Mouse (Mus musculus): ENCODE data around the gene Hes2.

The Hes2 gene

GRCm38 (mm10) chr4:152158585-152159284, at the start of gene Hes2:
Gene Hes2, plus strand, starts transcription at chr4:152158867.
- no peak for DNase-seq

DNA sequence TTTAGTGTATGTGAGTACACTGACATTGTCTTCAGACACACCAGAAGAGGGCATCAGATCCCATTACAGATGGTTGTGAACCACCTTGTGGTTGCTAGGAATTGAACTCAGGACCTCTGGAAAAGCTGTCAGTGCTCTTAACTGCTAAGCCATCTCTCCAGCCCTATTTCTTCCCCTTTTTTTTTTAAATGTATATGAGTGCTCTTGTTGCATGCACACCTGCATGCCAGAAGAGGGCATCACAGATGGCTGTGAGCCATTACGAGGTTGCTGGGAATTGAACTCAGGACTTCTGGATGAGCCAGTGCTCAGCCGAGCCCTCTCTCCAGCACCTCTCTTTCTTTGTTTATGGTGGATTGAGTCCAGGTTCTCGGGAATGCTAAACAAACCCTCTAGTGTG, 49.2 kb upstream of the Hes2 start:
- DNase-seq: no peak

GRCm38 (mm10) chr4:152110689-152111088, 48.0 kb upstream of the Hes2 start:
- DNase-seq: no peak

GRCm38 (mm10) chr4:152112329-152112728, 46.3 kb upstream of the Hes2 start:
- DNase-seq: no peak

- no peak for DNase-seq
Measured at GRCm38 (mm10) chr4:152114080-152114479, 44.6 kb upstream of the Hes2 start.

DNA sequence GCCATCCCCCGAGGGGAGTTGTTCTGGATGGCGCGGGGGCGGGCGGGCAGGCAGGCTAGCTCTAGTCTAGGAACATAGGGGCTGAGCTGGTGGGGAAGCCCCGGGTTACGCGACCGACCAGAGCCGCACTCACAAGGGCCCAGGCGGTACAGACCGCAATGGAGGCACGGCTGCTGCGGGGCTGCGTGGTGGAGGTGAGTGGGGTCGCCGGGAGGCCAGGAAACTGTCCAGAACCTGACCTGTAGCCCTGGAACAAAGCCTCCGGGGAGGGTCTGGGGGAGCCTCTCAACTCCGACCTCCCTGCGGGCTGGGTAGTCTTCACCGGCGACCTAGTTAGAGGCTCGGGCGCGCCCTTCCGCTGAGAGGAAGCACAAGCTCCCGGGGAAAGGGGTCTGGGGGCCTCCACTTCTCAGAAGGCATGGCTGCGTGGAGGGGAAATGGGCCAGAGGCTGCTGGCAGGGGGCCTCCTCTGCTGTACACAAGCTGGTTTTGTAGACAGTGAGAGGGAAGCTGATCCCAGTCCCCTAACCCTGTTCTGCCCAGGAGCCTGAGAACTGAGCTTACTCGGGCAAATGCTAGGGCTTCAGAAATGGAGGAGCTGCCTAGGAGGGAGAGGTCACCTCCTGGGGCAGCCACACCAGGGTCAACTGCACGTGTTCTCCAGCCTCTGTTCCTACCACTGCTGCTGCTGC, 42.6 kb upstream of the Hes2 start, which contains the start of gene Tnfrsf25:
TSS of gene Tnfrsf25 (plus strand) at position 14 of the 692 bp plus-strand sequence.
- no peak for DNase-seq

DNA sequence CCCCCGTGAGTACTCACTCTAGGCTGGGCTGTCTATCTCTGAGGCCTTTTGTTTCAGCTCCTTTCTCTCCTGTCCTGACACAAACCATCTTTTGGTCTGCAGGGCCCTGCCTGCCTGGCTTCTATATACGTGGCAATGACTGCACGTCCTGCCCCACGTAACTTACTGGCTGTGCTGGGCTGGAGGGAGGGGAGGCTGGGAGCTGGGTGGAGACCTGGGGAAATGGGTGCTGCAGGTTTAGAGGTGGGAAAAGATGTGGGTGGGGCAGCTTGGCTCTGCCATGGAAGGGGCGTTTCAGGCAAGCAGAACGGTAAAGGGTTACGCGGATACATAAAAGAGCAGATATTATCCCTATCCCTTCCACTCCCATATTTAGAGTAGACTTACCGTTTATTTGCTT, 41.1 kb upstream of the Hes2 start:
- DNase-seq: no peak

DNA sequence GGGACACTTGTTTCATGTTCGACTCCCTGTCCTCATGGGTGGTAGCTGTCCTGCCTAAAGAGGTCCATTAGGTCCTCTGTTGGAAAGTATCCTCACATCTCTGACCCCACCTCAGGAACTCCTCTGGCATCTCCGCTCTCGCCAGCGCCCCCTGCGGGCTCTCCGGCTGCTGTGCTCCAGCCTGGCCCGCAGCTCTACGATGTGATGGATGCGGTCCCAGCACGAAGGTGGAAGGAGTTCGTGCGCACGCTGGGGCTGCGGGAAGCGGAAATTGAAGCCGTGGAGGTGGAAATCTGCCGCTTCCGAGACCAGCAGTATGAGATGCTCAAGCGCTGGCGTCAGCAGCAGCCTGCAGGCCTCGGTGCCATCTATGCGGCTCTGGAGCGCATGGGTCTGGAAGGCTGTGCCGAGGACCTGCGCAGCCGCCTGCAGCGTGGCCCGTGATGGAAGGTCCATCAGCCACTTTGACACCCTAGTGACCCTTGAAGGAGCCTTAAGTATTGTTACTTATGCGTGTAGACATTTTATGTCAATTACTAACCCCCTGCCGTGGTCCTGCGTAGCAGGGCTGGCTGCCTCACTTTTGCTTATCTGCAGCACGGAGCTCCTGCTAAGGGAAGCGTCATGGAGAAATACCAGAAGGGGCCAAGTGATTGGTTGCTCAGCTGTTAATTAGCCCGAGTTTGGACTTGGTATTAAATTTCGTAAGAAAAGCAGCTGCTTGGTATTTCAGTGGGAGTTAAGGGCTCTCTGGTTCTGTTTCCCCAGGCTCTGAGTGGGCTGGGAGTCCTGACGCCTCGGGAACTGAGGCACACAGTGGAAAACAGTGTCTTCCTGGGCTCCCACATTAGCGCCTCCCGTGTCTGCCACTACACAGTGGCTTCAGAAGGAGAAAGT, 39.0 kb upstream of the Hes2 start:
- no peak for DNase-seq

DNA sequence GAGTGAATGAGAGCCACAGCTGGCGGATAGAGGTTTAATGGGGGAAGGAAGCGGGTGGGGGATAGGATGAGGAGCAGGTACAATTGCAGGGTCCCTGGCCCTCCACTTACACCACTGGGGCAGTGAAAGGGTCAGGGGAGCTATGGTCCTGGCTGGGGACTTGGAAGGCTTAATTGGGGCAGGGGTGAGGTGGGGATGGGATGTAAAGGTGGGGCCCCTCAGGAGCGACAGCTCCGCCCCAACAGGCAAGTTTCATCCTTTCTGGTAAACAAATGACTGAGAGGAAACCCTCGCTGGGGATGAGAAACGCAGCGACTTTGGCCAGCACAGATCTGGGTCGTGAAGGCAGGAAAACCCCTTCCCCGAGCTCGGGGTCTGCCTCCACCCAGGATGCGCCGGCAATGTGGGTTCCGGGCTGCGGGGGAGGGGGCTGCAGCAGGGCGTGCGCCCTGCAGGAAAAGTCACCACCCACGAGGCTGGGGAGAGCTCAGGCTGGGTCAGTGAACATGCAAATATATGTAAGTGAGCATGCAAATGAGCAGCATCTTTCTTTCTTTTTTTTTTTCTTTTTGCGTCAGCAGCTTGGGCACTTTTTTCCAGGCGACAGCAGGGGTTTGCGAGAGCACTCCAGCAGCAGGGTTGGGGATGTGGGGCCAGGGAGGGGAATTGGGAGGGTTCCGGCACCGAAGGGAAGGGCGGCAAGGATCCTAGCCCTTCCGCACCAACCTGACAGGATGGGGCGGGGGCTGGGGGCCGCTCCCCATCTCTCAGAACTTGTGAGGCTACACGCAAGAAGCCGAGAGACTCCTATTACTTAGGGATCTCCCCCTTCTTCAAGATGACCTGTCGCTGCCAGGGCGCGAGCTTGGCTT, 38.1 kb upstream of the Hes2 start:
- DNase-seq: no peak

DNA sequence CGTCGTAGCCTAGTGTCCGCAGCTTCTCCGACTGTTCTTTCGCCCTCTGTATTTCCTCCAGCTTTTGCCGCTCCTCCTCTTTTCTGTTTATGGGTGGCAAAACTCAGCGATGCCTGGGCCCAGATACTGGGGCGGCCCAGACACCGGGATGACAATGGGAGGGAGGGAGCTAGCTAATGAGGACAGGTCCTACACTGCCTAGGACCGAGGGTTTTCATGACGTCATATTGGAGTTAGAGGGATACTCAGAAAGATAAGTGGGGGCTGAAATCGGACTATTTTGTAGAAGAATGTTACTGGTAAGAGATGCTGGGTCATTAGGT, 37.5 kb upstream of the Hes2 start:
- DNase-seq: no peak

GRCm38 (mm10) chr4:152124361-152124961, 34.2 kb upstream of the Hes2 start:
- DNase-seq: no peak

DNA sequence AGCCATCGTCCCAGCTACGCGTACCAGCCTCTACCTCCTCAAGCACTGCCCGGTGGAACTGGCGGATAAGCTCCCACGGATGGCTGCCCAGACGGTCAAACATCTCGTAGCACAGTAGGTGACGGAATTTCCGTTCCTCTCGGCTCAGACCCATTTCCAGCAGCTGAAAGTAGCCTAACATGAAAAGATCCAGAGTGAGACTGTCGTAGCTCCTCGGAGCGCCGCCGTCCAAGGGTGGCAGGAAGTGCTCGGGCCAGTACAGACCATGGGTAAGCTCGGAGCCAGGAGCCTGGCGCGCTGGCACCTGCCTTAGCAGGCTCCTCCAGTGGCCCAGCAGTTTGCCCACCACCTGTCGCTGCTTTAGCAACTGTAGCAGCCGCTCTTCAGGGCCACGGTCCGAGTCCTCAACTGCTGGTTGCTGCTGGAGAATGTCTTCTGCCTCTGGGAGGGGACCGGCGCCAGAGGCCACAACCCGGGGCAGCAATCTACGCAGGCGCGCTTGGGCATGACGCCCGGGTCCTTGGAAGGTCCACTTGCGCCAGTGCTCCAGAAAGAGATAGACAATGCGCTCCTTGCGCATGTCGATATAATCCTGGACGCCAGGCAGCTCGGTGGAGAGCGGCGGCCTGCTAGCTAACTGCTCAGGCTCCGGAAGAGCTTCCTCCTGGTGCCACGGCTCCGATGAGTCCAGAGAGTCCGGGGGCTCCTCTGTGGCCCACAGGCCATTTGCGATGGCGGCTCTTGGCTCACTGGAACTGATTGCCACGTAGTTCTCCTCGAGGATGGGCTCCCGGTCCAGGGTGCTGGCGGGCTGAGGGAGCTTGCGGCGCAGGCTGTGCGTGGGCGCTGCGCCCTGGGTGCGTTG, 33.3 kb upstream of the Hes2 start:
- peak; percentile 46 for DNase-seq

DNA sequence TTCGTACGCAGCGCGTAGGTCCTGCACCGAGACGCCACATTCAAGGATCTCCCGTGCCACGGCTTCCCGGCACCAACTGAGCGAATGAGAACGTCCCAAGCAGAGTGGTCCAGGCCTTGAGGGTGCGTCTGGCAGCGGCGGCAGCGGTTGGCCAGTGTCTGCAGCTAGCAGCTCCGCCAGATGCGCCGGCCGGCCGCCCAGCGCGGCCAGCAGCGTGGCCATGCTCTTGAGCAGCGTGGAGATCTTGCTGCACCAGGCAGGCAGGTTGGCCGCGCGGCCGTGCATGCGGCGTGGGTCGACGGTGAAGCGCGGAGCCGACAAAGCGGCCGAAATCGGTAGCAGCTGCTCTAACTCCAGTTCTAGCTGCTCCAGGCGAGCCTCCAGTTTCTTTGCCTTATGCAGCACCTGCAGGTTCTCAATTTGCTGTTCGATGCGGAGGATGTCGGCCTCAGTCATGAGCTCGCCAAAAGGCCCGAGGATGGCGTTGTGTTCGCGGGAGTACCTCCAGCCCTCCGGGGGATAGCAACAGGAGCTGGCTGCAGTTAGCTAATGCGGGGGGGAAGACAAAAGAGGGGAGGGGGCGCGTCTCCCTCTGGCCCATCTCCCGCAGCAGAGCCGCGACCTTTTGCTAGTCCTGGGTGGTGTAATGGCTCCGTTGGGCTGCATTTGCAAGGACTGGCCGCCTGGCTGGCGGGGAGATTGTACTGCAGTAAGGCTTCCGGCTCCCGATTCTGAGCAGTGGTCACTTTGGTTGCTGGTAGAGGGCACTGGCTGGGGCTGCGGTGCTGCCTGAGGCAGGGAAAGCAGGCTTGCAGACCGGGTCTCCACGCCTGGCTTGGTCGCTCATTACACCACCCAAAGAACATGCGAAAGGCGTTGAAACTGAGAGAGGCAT, 32.4 kb upstream of the Hes2 start:
- DNase-seq: no peak

DNA sequence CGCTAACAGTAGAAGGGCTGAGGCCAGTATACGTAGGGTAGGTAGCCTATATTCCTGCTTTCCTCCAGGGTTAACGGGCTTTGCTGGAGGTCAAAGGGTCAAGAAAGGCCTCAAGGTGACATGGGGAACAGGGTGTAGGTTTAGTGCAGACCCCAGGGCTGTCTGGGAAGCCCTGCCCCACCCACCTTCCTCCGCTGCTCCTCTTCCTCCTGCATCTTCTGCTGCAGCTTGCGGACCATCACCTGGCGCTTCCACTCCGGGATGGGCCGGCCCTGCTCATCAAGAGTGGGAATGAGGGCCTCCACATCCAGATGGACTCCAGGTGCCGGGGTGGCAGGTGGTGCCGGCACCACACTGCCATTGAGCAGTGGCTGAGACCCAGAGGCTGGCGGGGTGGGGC, 30.8 kb upstream of the Hes2 start:
- DNase-seq: no peak

DNA sequence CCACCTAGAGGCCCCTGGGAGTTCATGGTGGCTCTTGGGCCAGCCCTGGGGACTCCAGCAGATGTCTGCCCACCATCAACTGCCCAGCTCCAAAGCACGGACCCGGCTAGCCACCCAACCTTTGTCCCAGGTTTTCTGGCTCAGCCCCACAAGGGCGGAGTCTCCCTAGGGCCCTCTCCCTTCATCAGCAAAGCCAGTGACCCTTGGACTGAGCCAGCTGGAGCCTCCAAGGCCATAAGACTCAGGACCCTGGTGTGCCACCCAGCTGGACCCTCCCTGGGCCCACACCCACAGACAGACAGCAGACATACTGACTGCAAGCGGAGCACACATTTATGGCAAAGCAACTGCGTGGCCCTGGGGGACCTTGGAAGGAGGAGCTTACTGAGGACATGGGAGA, 29.9 kb upstream of the Hes2 start:
- no peak for DNase-seq

DNA sequence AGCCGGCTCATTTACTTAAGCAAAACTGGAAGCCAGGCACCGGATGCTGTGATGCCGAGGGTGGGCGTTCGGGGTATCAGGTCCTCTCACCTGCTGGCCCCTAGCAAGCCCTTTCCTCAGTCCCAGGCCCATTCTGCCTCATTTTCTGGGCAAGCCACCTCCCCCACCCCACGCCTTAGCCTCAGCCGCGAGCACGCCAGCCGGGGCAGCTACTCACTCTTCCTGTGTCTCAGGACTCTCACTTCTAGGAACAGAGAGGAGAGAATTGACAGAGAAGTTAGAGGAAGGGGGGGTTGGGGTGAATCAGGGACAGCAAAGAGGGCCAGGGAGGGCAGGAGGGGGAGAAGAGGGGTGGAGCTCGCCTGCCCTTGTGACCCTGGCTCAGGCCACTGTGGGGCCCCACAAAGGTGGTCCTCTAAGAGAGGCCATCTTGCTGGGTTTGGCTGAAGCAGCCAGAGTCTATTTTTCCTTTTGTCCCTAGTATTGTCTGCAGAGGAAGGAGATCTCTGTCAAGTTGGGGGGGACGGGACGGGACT, 29.2 kb upstream of the Hes2 start:
- DNase-seq: no peak

- no peak for DNase-seq
Measured at GRCm38 (mm10) chr4:152130771-152131653, 27.7 kb upstream of the Hes2 start.

DNA sequence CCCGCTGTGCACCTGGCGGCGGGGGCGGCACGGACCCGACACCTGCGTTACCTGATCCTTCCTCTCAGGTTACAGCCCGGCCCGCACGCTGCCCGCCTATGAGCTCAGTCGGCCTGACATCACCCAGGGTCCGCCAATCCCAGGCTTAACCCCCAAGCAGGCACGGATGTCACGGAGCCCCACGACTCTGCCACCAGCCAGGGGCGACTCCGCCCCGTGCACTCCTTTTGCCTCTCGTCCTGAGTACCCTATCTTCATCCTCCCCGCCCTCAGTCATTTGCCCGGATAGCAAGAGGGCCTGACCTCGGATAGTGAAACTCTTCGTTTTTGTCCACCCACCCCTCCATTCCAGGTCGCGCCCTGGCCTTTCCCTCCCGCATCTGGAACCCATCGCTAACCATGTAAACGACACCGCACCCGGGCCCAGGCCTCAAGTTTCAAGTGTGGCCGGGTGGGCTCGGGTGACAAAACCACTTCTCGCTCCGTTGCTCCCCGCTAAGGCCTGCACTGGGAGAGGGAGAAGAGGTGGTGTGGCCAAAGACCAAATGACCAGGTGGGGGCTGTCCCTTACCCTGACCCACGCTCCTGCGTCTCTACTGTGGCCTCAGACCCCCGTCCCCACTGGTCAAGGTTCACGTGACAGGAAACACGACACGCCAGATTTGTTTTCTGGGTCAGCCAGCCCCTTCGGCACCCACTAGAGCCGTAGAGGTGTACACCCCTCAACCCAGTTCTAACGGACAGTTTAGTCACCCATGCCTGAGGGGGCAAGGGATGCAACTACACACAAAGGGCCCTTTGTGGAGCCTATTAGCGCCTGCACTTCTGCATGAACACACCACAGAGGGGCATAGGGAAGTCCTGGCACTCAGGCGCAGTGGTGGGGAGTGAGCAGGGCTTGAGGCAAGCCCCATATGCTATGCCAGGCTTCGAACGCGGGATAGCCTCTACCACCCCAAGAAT, 26.6 kb upstream of the Hes2 start:
- DNase-seq: no peak
